Mouse (Mus musculus) neural tube, embryonic 15.5 days (tissue): Measurements from ENCODE around the gene Mitf. TPM values are rescaled to one million over a fixed set of nuclear protein-coding genes. Genes with fewer than 3 reads are reported as not detected.
A peak's percentile ranks its signal among the peaks of the same experiment; 100 is the strongest.

ENCODE experiments used
- ATAC-seq: fragments of 200-750 bp; cut with Nextera tagmentation; 2 replicates; pipeline ENCODE4 v1.8.0; 2017; ENCODE audit warnings: mild to moderate bottlenecking, moderate TSS enrichment, moderate library complexity; ENCODE audit not compliant: low FRiP score
- H3K27ac ChIP-seq: fragments of 300-500 bp; sonication (generic); replicated peaks from 2 replicates; pipeline ENCODE4 v1.5.1; 2015; ENCODE audit warnings: mild to moderate bottlenecking, inconsistent platforms
- H3K27me3 ChIP-seq: fragments of 300-500 bp; sonication (generic); replicated peaks from 2 replicates; pipeline ENCODE4 v1.6.1; 2015; ENCODE audit warnings: inconsistent platforms
- H3K36me3 ChIP-seq: fragments of 300-500 bp; sonication (generic); 2 replicates; pipeline ENCODE4 v1.6.1; 2015; ENCODE audit warnings: inconsistent platforms
- H3K4me1 ChIP-seq: fragments of 300-500 bp; sonication (generic); 2 replicates; pipeline ENCODE4 v1.6.1; 2015; ENCODE audit warnings: inconsistent platforms
- H3K4me2 ChIP-seq: fragments of 300-500 bp; sonication (generic); 2 replicates; pipeline ENCODE4 v1.6.1; 2015; ENCODE audit warnings: inconsistent platforms, mild to moderate bottlenecking, moderate library complexity
- H3K4me3 ChIP-seq: fragments of 300-500 bp; sonication (generic); replicated peaks from 2 replicates; pipeline ENCODE4 v1.5.1; 2015; ENCODE audit warnings: mild to moderate bottlenecking, inconsistent platforms
- H3K9ac ChIP-seq: fragments of 300-500 bp; sonication (generic); replicated peaks from 2 replicates; pipeline ENCODE4 v1.6.1; 2015; ENCODE audit warnings: mild to moderate bottlenecking, inconsistent platforms
- H3K9me3 ChIP-seq: fragments of 300-500 bp; sonication (generic); replicated peaks from 2 replicates; pipeline ENCODE4 v1.6.1; 2016; ENCODE audit warnings: inconsistent platforms
- WGBS: fragments of 180-500 bp; shearing (Covaris S2); methylation state at CpG from one replicate; pipeline ENCODE4 v1.1.7; 2015; ENCODE audit warnings: mixed read lengths; 5-methylcytosine and 5-hydroxymethylcytosine counted together
- polyA plus RNA-seq: library from polyadenylated mRNA; unstranded; fragments of >200 nt; fragmentation: Nextera tagmentation; extraction: Ambion mirVana; gene quantifications from 2 replicates; pipeline ENCODE4 v1.2.1, GENCODE M21; 2015

The Mitf gene
- polyA plus RNA-seq = 1.1 and 1.2 TPM in 2 replicates

- Histone ChIP-seq H3K27ac (no peak within 1 kb of the TSS), H3K4me1 (peaks cover 7% of the 10 kb centered on the region), H3K36me3 (no peaks in the 10 kb centered on the region), H3K9me3 (no peaks in the 10 kb centered on the region), H3K9ac (peak within 1 kb of the TSS; percentile 56), H3K27me3 (no peaks in the 10 kb centered on the region; the same call in 1 of the 2 replicates), H3K4me2 (peak within 1 kb of the TSS; percentile 92), H3K4me3 (peak within 1 kb of the TSS; percentile 66)
- WGBS = under 1% methylated on average over 51 of the region's 51 CpGs
- peak; percentile 99 for ATAC-seq
These were observed at the start of gene Mitf for GRCm38 (mm10) chr6:97806781-97807743. Gene Mitf, plus strand, starts transcription at chr6:97807052.

DNA sequence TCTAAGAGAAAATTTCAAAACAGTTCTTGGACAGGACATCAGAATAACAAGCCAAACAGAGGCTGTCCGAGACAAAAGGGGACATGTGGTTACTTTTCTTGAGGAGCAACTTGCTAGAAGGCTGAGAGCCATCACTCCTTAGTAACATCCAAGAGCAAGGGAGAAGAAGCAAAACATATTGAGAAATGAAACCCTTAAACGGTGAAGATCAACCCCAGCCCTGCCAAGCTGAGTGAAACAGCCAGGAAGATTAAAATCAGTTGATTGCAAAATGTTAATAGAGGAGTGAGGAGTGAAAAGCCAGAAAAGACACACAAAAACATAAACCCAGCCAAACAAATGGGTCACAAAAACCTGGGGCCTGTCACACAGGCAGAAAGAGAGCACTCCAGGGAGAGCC lies 49.5 kb upstream of the Mitf start:
- Histone ChIP-seq H3K4me3 (no peak overlapping the region), H3K9me3 (no peaks in the 10 kb centered on the region), H3K27ac (no peak overlapping the region), H3K4me2 (no peak overlapping the region), H3K27me3 (no peaks in the 10 kb centered on the region), H3K36me3 (no peaks in the 10 kb centered on the region), H3K4me1 (no peaks in the 10 kb centered on the region), H3K9ac (no peak overlapping the region)
- WGBS = 91% methylated on average over 2 of the region's 2 CpGs
- ATAC-seq = no peak

GRCm38 (mm10) chr6:97758884-97759283 lies 48.0 kb upstream of the Mitf start:
- WGBS = 44% methylated on average over 4 of the region's 4 CpGs
- Histone ChIP-seq H3K4me1 (no peaks in the 10 kb centered on the region), H3K9me3 (no peaks in the 10 kb centered on the region), H3K27me3 (no peaks in the 10 kb centered on the region), H3K9ac (no peak overlapping the region), H3K4me2 (no peak overlapping the region), H3K4me3 (no peak overlapping the region), H3K27ac (no peak overlapping the region), H3K36me3 (no peaks in the 10 kb centered on the region)
- no peak for ATAC-seq

GRCm38 (mm10) chr6:97759301-97759700 lies 47.6 kb upstream of the Mitf start:
- no peak overlapping the region for H3K27ac ChIP-seq
- H3K36me3 ChIP-seq = no peaks in the 10 kb centered on the region
- no peak overlapping the region for H3K9ac ChIP-seq
- no peaks in the 10 kb centered on the region for H3K4me1 ChIP-seq
- H3K9me3 ChIP-seq = no peaks in the 10 kb centered on the region
- no peak overlapping the region for H3K4me3 ChIP-seq
- H3K4me2 ChIP-seq = no peak overlapping the region
- WGBS = 25% methylated on average over 4 of the region's 4 CpGs
- H3K27me3 ChIP-seq = no peaks in the 10 kb centered on the region
- ATAC-seq = no peak

DNA sequence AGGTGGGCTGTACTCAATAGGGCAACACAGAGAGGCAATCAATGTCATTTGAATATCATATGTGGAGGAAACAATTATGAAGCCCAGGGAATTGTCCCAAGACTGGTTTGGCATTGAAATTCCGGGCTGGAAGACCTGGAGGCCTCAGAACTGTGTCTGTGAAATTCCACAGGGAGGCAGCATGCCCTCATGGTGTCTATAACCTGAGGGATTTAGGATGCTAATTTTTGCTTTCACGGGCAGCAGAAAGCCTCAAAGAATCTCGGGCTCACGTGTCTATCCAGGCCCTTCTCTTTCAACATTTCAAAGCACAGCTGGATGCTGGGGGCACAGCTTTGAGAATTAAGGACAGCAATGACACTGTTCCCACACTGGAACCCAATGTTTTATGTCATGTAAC lies 45.5 kb upstream of the Mitf start:
- no peak for ATAC-seq
- Histone ChIP-seq H3K27me3 (no peaks in the 10 kb centered on the region), H3K4me3 (no peak overlapping the region), H3K27ac (no peak overlapping the region), H3K4me2 (no peak overlapping the region), H3K36me3 (no peaks in the 10 kb centered on the region), H3K4me1 (no peaks in the 10 kb centered on the region), H3K9ac (no peak overlapping the region), H3K9me3 (no peaks in the 10 kb centered on the region)
- WGBS = 6% methylated on average over 4 of the region's 4 CpGs

DNA sequence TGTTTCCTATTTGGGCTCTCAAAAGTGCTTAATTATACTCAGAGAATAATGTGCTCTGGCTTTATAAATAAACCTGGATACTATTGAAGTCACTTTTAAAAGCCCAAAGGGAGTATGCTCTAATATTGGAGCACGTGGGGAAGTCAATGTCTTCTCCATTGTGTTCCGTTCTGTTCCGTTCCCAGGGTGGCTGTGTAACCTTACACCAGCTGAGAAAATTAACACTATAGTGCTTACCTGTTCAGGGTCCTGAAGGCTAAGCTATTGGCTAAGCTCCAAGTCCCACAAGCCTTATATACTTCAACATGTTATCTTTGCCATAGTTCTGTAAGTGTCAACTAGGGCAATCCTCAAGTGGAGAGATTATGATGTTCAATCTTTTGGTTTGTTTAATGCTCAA lies 42.9 kb upstream of the Mitf start:
- no peak overlapping the region for H3K9ac ChIP-seq
- no peaks in the 10 kb centered on the region for H3K4me1 ChIP-seq
- H3K27ac ChIP-seq = no peak overlapping the region
- H3K27me3 ChIP-seq = no peaks in the 10 kb centered on the region
- H3K4me2 ChIP-seq = no peak overlapping the region
- no peaks in the 10 kb centered on the region for H3K9me3 ChIP-seq
- 37% methylated on average over 3 of the region's 3 CpGs for WGBS
- no peaks in the 10 kb centered on the region for H3K36me3 ChIP-seq
- no peak for ATAC-seq
- no peak overlapping the region for H3K4me3 ChIP-seq

GRCm38 (mm10) chr6:97767836-97768235 lies 39.0 kb upstream of the Mitf start:
- Histone ChIP-seq H3K27ac (no peak overlapping the region), H3K27me3 (no peaks in the 10 kb centered on the region), H3K9ac (no peak overlapping the region), H3K4me1 (no peaks in the 10 kb centered on the region), H3K4me2 (no peak overlapping the region), H3K9me3 (no peaks in the 10 kb centered on the region), H3K4me3 (no peak overlapping the region), H3K36me3 (no peaks in the 10 kb centered on the region)
- WGBS = 91% methylated on average over 2 of the region's 2 CpGs
- ATAC-seq = no peak

- Histone ChIP-seq H3K4me1 (no peaks in the 10 kb centered on the region), H3K36me3 (no peaks in the 10 kb centered on the region), H3K27ac (no peak overlapping the region), H3K4me3 (no peak overlapping the region), H3K27me3 (no peaks in the 10 kb centered on the region), H3K9ac (no peak overlapping the region), H3K4me2 (no peak overlapping the region), H3K9me3 (no peaks in the 10 kb centered on the region)
- 81% methylated on average over 7 of the region's 7 CpGs for WGBS
- no peak for ATAC-seq
These were observed 37.3 kb upstream of the Mitf start for GRCm38 (mm10) chr6:97769549-97769948.

GRCm38 (mm10) chr6:97781316-97781715 lies 25.5 kb upstream of the Mitf start:
- ATAC-seq = no peak
- H3K9me3 ChIP-seq = no peaks in the 10 kb centered on the region
- 95% methylated on average over 5 of the region's 5 CpGs for WGBS

DNA sequence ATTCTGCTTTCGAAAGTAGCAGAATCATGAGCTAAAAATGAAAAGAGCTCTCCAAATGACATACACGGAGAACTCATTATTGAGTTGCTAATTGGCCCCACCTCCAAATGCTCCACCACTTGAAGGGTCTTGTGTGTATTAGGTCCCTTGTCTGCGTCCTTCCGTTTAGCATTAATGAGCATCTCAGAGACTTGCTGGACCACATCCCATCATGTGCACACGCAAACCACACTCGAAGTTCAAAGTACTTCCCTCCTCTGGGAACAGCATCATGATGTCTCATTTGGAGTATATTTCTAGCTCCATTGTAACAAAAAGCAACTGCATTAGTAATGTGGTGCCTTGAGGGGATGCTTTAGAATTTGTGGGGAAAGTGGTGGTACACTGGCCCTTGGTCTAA lies 24.6 kb upstream of the Mitf start:
- no peak overlapping the region for H3K9ac ChIP-seq
- H3K4me2 ChIP-seq = no peak overlapping the region
- WGBS = 88% methylated on average over 6 of the region's 6 CpGs
- H3K9me3 ChIP-seq = no peaks in the 10 kb centered on the region
- no peaks in the 10 kb centered on the region for H3K27me3 ChIP-seq
- ATAC-seq = no peak
- no peak overlapping the region for H3K27ac ChIP-seq
- H3K36me3 ChIP-seq = no peaks in the 10 kb centered on the region
- H3K4me1 ChIP-seq = no peaks in the 10 kb centered on the region
- H3K4me3 ChIP-seq = no peak overlapping the region

More at GRCm38 (mm10) chr6:97781316-97781715, 25.5 kb upstream of the Mitf start:
- Histone ChIP-seq H3K4me2 (no peak overlapping the region), H3K9ac (no peak overlapping the region), H3K27me3 (no peaks in the 10 kb centered on the region), H3K4me3 (no peak overlapping the region), H3K27ac (no peak overlapping the region), H3K36me3 (no peaks in the 10 kb centered on the region), H3K4me1 (no peaks in the 10 kb centered on the region)

- Histone ChIP-seq H3K4me3 (no peak overlapping the region), H3K9ac (no peak overlapping the region), H3K36me3 (no peaks in the 10 kb centered on the region), H3K4me1 (no peaks in the 10 kb centered on the region), H3K27ac (no peak overlapping the region), H3K9me3 (no peaks in the 10 kb centered on the region), H3K27me3 (no peaks in the 10 kb centered on the region), H3K4me2 (no peak overlapping the region)
- no peak for ATAC-seq
- WGBS = 87% methylated on average over 4 of the region's 4 CpGs
These were observed 20.0 kb upstream of the Mitf start for GRCm38 (mm10) chr6:97786871-97787270.

DNA sequence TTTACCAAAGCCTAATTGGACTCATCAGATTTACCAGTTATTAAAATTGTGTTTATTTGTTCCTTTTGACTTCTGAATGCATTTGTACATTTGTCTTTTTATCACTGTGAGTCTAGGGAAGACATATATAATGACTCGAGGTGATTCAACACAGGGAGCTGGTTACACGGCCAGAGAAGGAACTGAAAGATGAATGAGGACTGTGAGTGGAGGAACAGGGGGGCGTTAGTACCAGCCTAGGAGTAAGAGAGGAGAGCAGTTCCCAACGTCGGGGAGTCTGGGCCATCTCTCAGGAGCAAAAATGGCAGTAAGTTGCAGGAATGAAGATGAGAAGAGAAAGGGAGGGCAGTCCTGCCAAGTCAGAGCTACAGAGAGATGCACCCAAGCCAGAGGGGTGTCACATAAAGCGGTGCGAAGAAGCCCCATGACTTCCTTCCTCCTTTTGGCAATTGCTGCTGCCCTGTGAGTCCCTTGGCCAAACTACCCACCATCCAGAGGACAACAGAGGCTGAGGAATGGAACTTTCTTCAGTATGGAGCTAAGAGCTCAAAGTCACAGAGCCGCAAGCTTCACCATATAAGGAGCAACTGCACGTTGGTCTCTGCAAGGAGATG lies 18.4 kb upstream of the Mitf start:
- ATAC-seq = no peak
- no peaks in the 10 kb centered on the region for H3K4me1 ChIP-seq
- H3K9me3 ChIP-seq = no peaks in the 10 kb centered on the region
- 80% methylated on average over 9 of the region's 9 CpGs for WGBS
- no peaks in the 10 kb centered on the region for H3K36me3 ChIP-seq
- H3K9ac ChIP-seq = no peak overlapping the region
- no peak overlapping the region for H3K27ac ChIP-seq
- no peak overlapping the region for H3K4me3 ChIP-seq
- H3K27me3 ChIP-seq = no peaks in the 10 kb centered on the region
- no peak overlapping the region for H3K4me2 ChIP-seq
